Mouse (Mus musculus): ENCODE results near the gene Nmbr.

Nmbr gene

GRCm38 (mm10) chr10:14705072-14706066 lies at the start of gene Nmbr, which contains the start of gene Vta1:
TSS of gene Nmbr (plus strand) at chr10:14705591.
TSS of gene Vta1 (minus strand) at chr10:14705560.
- in situ Hi-C loops (cut with MboI; ENCODE audit: low sequenced_read_pairs): no loop called here

GRCm38 (mm10) chr10:14660875-14661274 lies 44.5 kb upstream of the Nmbr start:
- in situ Hi-C loops (cut with MboI; ENCODE audit: low sequenced_read_pairs): no loop called here

GRCm38 (mm10) chr10:14666147-14666546 lies 39.2 kb upstream of the Nmbr start:
- in situ Hi-C loops (cut with MboI; ENCODE audit: low sequenced_read_pairs): no loop called here

GRCm38 (mm10) chr10:14685663-14686062 lies 19.7 kb upstream of the Nmbr start:
- in situ Hi-C loops (cut with MboI; ENCODE audit: low sequenced_read_pairs): no loop called here

- in situ Hi-C loops (cut with MboI; ENCODE audit: low sequenced_read_pairs): no loop called here
Observed at GRCm38 (mm10) chr10:14688785-14689442, 16.5 kb upstream of the Nmbr start.

GRCm38 (mm10) chr10:14690349-14690748 lies 15.0 kb upstream of the Nmbr start:
- in situ Hi-C loops (cut with MboI; ENCODE audit: low sequenced_read_pairs): no loop called here

GRCm38 (mm10) chr10:14703239-14703638 lies 2.2 kb upstream of the Nmbr start:
- in situ Hi-C loops (cut with MboI; ENCODE audit: low sequenced_read_pairs): no loop called here

GRCm38 (mm10) chr10:14703830-14704420 lies 1.5 kb upstream of the Nmbr start:
- in situ Hi-C loops (cut with MboI; ENCODE audit: low sequenced_read_pairs): no loop called here

- in situ Hi-C loops (cut with MboI; ENCODE audit: low sequenced_read_pairs): no loop called here
Observed at GRCm38 (mm10) chr10:14718114-14718513, 12.7 kb downstream of the Nmbr start, which contains the start of gene Gje1. TSS of gene Gje1 (minus strand) at chr10:14718214.

- in situ Hi-C loops (cut with MboI; ENCODE audit: low sequenced_read_pairs): no loop called here
Observed at GRCm38 (mm10) chr10:14725671-14726070, 20.3 kb downstream of the Nmbr start.

GRCm38 (mm10) chr10:14734285-14734684 lies 28.9 kb downstream of the Nmbr start:
- in situ Hi-C loops (cut with MboI; ENCODE audit: low sequenced_read_pairs): no loop called here

GRCm38 (mm10) chr10:14759665-14760558 lies 54.5 kb downstream of the Nmbr start:
- in situ Hi-C loops (cut with MboI; ENCODE audit: low sequenced_read_pairs): no loop called here

- in situ Hi-C loops (cut with MboI; ENCODE audit: low sequenced_read_pairs): no loop called here
Observed at GRCm38 (mm10) chr10:14760618-14761017, 55.2 kb downstream of the Nmbr start.

GRCm38 (mm10) chr10:14770227-14770910 lies 65.0 kb downstream of the Nmbr start:
- in situ Hi-C loops (cut with MboI; ENCODE audit: low sequenced_read_pairs): no loop called here

GRCm38 (mm10) chr10:14774499-14774898 lies 69.1 kb downstream of the Nmbr start:
- in situ Hi-C loops (cut with MboI; ENCODE audit: low sequenced_read_pairs): no loop called here

GRCm38 (mm10) chr10:14789969-14790368 lies 84.6 kb downstream of the Nmbr start:
- in situ Hi-C loops (cut with MboI; ENCODE audit: low sequenced_read_pairs): no loop called here

- in situ Hi-C loops (cut with MboI; ENCODE audit: low sequenced_read_pairs): no loop called here
Observed at GRCm38 (mm10) chr10:14816970-14817369, 111.6 kb downstream of the Nmbr start.

Measured in CH12F3 (cell line).